Mouse (Mus musculus) small intestine, adult 2 months (tissue): Measurements from ENCODE around the gene Myt1.

Experiments used
- CTCF ChIP-seq: fragments of 200-500 bp; IDR thresholded peaks from 2 replicates; pipeline ENCODE4 v1.5.1; 2012; ENCODE audit warnings: low read depth, mild to moderate bottlenecking, control low read depth, inconsistent platforms, low read length, moderate library complexity, mixed read lengths; ENCODE audit not compliant: insufficient replicate concordance, insufficient read length; ENCODE audit errors: extremely low read depth
- POLR2A ChIP-seq: fragments of 200-500 bp; IDR thresholded peaks from 2 replicates; pipeline ENCODE4 v1.6.1; 2012; ENCODE audit warnings: low read depth, mild to moderate bottlenecking, control low read depth, inconsistent platforms, low read length, moderate library complexity

DNA sequence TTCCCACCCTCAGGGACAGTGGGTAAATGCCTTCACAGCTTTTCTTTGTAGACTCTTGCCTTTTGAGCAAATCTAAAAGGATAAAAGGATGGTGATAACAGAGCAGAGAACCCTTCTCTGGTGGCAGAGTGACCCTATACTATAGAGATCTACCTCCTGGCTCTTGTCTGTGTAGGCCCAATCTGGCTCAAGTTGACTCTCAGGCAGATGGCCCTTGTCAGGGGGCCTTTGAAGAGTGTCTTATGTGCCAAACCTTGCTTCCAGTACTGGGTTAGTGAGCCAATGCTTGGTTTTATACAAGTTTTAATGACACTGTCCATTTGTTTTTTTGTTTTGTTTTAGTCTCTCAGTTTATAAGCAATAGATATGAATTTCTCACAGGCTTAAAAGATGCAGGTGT lies 41.9 kb upstream of the Myt1 start:
- TF ChIP-seq POLR2A (no peak), CTCF (no peak)
